Mouse (Mus musculus) midbrain, embryonic 14.5 days (tissue): Measurements from ENCODE around the gene Polr3f. TPM values are rescaled to one million over a fixed set of nuclear protein-coding genes. Genes with fewer than 3 reads are reported as not detected.

Experiments used
- ATAC-seq: fragments of 200-750 bp; cut with Nextera tagmentation; 2 replicates; pipeline ENCODE4 v1.8.0; 2017; ENCODE audit warnings: moderate number of reproducible peaks, moderate library complexity; ENCODE audit not compliant: low FRiP score, low TSS enrichment
- DNase-seq: peaks from one replicate; pipeline ENCODE4 v3.0.0-alpha.2; 2015
- H3K27ac ChIP-seq: fragments of 300-500 bp; sonication (generic); replicated peaks from 2 replicates; pipeline ENCODE4 v1.5.1; 2014; ENCODE audit warnings: mild to moderate bottlenecking, low read depth, low read length, moderate library complexity
- H3K27me3 ChIP-seq: fragments of 300-500 bp; sonication (generic); 2 replicates; pipeline ENCODE4 v1.6.1; 2014; ENCODE audit warnings: low read length, control low read depth, mixed read lengths; ENCODE audit not compliant: control insufficient read depth, insufficient read depth
- H3K36me3 ChIP-seq: fragments of 300-500 bp; sonication (generic); 2 replicates; pipeline ENCODE4 v1.6.1; 2014; ENCODE audit warnings: low read length, control low read depth; ENCODE audit not compliant: control insufficient read depth, insufficient read depth
- H3K4me1 ChIP-seq: fragments of 300-500 bp; sonication (generic); 2 replicates; pipeline ENCODE4 v1.6.1; 2014; ENCODE audit warnings: mild to moderate bottlenecking, antibody characterized with exemption, low read length, control low read depth; ENCODE audit not compliant: control insufficient read depth, insufficient read depth
- H3K4me2 ChIP-seq: fragments of 300-500 bp; sonication (generic); 2 replicates; pipeline ENCODE4 v1.6.1; 2014; ENCODE audit warnings: mild to moderate bottlenecking, low read length, moderate library complexity
- H3K4me3 ChIP-seq: fragments of 300-500 bp; sonication (generic); replicated peaks from 2 replicates; pipeline ENCODE4 v1.5.1; 2014; ENCODE audit warnings: low read depth, low read length
- H3K9ac ChIP-seq: fragments of 300-500 bp; sonication (generic); replicated peaks from 2 replicates; pipeline ENCODE4 v1.6.1; 2014; ENCODE audit warnings: mild to moderate bottlenecking, low read length, moderate library complexity
- H3K9me3 ChIP-seq: fragments of 300-500 bp; sonication (generic); 2 replicates; pipeline ENCODE4 v1.6.1; 2016; ENCODE audit warnings: low read length, control low read depth, mixed read lengths; ENCODE audit not compliant: control insufficient read depth
- WGBS: fragments of 180-500 bp; shearing (Covaris S2); extraction: QIAGEN DNeasy Blood & Tissue Kit; methylation state at CpG from one replicate; pipeline ENCODE4 v1.1.7; 2014; 5-methylcytosine and 5-hydroxymethylcytosine counted together
- polyA plus RNA-seq: library from polyadenylated mRNA; unstranded; fragments of >200 nt; fragmentation: Nextera tagmentation; extraction: Ambion mirVana; gene quantifications from 2 replicates; pipeline ENCODE4 v1.2.1, GENCODE M21; 2014

The Polr3f gene
- polyA plus RNA-seq, 1 experiment from 2014 or later: 31.7 TPM

GRCm38 (mm10) chr2:144550529-144550928 is 23.0 kb downstream of the Polr3f start, which contains the start of gene Rbbp9:
Rbbp9 (minus strand) TSS chr2:144550869.
- Histone ChIP-seq H3K27ac (peak within 1 kb of the TSS; percentile 86), H3K9ac (peak within 1 kb of the TSS; percentile 81), H3K4me1 (peaks cover 9% of the 10 kb centered on the region; the same call in 1 of the 2 replicates), H3K27me3 (no peaks in the 10 kb centered on the region), H3K36me3 (peaks cover 23% of the 10 kb centered on the region), H3K9me3 (no peaks in the 10 kb centered on the region), H3K4me3 (peak within 1 kb of the TSS; percentile 76), H3K4me2 (peak within 1 kb of the TSS; percentile 70)
- WGBS: under 1% methylated on average over 17 of the region's 17 CpGs
- ATAC-seq (peak; percentile 97), DNase-seq (peak; percentile 92)

GRCm38 (mm10) chr2:144553905-144554304 is 26.4 kb downstream of the Polr3f start:
- H3K4me3 ChIP-seq: no peak overlapping the region
- ATAC-seq: no peak
- no peak for DNase-seq
- no peak overlapping the region for H3K27ac ChIP-seq
- no peaks in the 10 kb centered on the region for H3K27me3 ChIP-seq
- no peaks in the 10 kb centered on the region for H3K36me3 ChIP-seq
- WGBS: 92% methylated on average over 3 of the region's 3 CpGs
- H3K4me1 ChIP-seq: peaks cover 15% of the 10 kb centered on the region; the same call in 1 of the 2 replicates
- no peak overlapping the region for H3K4me2 ChIP-seq
- no peaks in the 10 kb centered on the region for H3K9me3 ChIP-seq
- no peak overlapping the region for H3K9ac ChIP-seq

GRCm38 (mm10) chr2:144555286-144555819 is 27.8 kb downstream of the Polr3f start:
- Histone ChIP-seq H3K9ac (peak overlapping the region; percentile 55), H3K36me3 (peaks cover 11% of the 10 kb centered on the region), H3K4me2 (peak overlapping the region; percentile 76), H3K9me3 (no peaks in the 10 kb centered on the region), H3K4me3 (peak overlapping the region; percentile 68), H3K4me1 (peaks cover 11% of the 10 kb centered on the region; the same call in 1 of the 2 replicates), H3K27me3 (no peaks in the 10 kb centered on the region), H3K27ac (peak overlapping the region; percentile 80)
- ATAC-seq: no peak
- WGBS: 2% methylated on average over 14 of the region's 14 CpGs
- peak; percentile 25 for DNase-seq

GRCm38 (mm10) chr2:144555820-144556552 is 28.5 kb downstream of the Polr3f start, which contains the start of gene Sec23b:
Sec23b (plus strand) TSS chr2:144556229.
- Histone ChIP-seq H3K27me3 (no peaks in the 10 kb centered on the region), H3K4me3 (peak within 1 kb of the TSS; percentile 68), H3K27ac (peak within 1 kb of the TSS; percentile 80), H3K4me2 (peak within 1 kb of the TSS; percentile 76), H3K36me3 (peaks cover 11% of the 10 kb centered on the region), H3K9ac (peak within 1 kb of the TSS; percentile 55), H3K4me1 (peaks cover 11% of the 10 kb centered on the region; the same call in 1 of the 2 replicates), H3K9me3 (no peaks in the 10 kb centered on the region)
- WGBS: under 1% methylated on average over 44 of the region's 44 CpGs
- peak; percentile 98 for ATAC-seq
- peak; percentile 97 for DNase-seq

GRCm38 (mm10) chr2:144588723-144589122 is 61.2 kb downstream of the Polr3f start:
- Histone ChIP-seq H3K4me1 (no peaks in the 10 kb centered on the region), H3K4me3 (no peak overlapping the region), H3K9ac (no peak overlapping the region), H3K36me3 (peaks cover 58% of the 10 kb centered on the region), H3K9me3 (no peaks in the 10 kb centered on the region), H3K27me3 (no peaks in the 10 kb centered on the region), H3K4me2 (no peak overlapping the region), H3K27ac (no peak overlapping the region)
- ATAC-seq (no peak), DNase-seq (no peak)
- 89% methylated on average over 4 of the region's 4 CpGs for WGBS

Other genes starting within 250 kb of the Polr3f start
- not detected in 2 replicates for gene Ovol2, start 195.6 kb upstream of the Polr3f start, polyA plus RNA-seq
- gene Kat14, start 158.7 kb upstream of the Polr3f start, polyA plus RNA-seq: 24.0 and 25.5 TPM in 2 replicates
- 3.1 TPM in 1 of 2 replicates, not detected in the other for gene Pet117, start 158.7 kb upstream of the Polr3f start, polyA plus RNA-seq
- gene Dzank1, start 304 bp upstream of the Polr3f start, polyA plus RNA-seq: 13.1 and 16.6 TPM in 2 replicates
- gene Rbbp9, start 23.2 kb downstream of the Polr3f start, polyA plus RNA-seq: 55.6 and 64.4 TPM in 2 replicates
- 47.2 and 69.8 TPM in 2 replicates for gene Sec23b, start 28.5 kb downstream of the Polr3f start, polyA plus RNA-seq
- 55.4 and 70.5 TPM in 2 replicates for gene Smim26, start 66.3 kb downstream of the Polr3f start, polyA plus RNA-seq
- gene Dtd1, start 72.2 kb downstream of the Polr3f start, polyA plus RNA-seq: 118 and 146 TPM in 2 replicates